Mouse (Mus musculus): ENCODE measurements at regions not wholly inside any gene's neighbourhood (a gene's known extent, or its start where the extent isn't known, plus 50 kb on each side); places are given as distances from the start of the nearest gene placed in this dataset.

DNA sequence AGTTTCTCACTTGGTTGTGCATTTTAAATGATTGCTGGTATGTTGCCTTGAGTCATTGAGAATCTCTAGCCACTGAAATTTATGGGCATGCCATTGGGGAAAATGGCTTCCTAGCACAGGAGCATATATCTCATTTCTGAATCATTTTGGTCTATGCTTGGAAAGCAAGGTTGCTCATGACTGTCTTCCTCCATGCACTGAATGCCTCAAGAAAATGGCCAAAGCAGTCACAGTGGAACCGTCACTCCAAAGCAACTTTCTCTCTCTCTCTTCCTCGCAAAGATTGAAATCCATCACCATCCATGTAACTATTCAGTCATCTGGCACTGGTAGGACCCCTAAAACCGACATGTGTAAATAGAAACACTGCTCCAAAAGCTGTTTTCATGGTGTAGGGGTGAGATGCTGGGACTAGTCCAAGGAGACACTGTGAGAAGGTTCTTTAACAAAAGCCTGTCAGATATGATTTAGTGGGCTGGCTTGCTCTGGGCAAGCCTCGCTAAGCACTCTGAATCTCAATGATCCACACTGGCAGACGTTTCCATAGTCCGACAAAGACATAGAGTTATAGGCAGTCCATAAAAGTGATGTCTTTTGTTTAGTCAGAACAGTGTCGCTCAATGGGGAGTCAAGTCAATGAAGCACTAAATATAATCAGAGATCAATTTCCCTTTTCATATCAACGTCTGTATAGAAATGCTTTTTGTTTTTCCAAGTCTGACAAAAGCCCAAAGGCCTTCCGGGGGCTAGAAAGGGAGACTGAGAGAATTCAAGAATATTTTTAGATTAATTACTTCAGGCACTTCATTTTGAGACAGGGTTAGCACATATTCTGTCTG lies 492.6 kb downstream of the Kcnj2 start:
- in situ Hi-C loops (cut with MboI; ENCODE audit: low sequenced_read_pairs): no loop called here

- in situ Hi-C loops (cut with MboI; ENCODE audit: low sequenced_read_pairs): no loop called here
Measured at GRCm38 (mm10) chr11:111563171-111563570, 497.2 kb downstream of the Kcnj2 start.

DNA sequence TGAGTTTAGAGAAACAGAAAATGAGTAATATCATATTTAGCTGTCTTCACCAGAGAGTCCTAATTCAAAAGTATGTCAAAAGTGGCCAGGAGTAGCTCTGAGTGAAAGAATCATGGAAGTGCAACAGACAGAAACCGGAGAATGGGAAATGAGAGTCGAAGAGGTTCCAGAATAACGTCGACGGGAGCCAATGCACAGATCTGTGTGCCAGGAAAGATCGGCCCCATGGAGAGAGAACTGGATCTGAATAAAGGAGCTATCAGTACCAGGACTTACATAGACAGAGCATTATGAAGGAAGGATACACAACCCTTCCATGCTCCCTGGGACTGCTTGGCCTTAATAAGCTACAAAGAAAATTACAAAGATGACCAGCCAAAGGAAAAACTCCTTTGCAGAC lies 502.1 kb downstream of the Kcnj2 start:
- in situ Hi-C loops (cut with MboI; ENCODE audit: low sequenced_read_pairs): no loop called here

- in situ Hi-C loops (cut with MboI; ENCODE audit: low sequenced_read_pairs): no loop called here
Measured at GRCm38 (mm10) chr11:111568876-111569275, 502.9 kb downstream of the Kcnj2 start.

DNA sequence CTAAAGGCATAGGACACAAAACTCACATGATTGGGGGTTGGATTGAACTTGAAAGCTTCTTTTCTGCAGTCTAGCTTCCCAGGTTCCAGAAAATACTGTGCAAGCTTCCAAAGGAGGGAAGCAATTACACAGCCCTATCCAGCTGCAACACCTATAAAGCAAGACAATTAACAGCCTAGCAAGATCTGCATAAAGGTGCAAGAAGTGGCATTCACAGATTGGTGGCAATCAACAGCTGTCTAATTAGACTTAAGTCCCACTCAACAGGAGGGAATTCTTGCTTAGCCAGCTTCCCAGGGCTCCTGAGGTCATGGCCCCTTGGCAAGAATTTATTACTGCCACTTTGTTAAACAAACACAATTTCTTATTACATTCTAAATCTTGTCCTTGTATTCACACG lies 511.9 kb downstream of the Kcnj2 start:
- in situ Hi-C loops (cut with MboI; ENCODE audit: low sequenced_read_pairs): no loop called here

DNA sequence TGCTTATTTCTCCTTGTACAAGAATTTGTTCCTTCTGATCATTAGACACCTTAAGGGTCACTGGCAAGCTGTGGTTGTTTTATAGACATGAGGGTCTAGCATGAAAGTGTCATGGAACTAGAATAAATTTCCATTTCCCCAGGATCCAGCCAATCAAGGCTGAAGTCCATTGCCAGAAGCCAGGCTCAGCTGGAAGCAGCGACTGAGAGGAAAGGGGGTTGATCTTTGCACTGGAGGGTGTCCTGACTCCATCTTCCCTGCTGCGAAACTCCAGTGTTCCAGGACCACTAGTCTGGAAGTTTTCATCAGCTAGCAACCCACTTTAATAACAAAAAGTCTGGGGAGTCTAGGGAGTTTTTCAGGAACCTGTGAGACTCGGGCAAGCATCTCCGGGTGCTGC lies 517.0 kb downstream of the Kcnj2 start:
- in situ Hi-C loops (cut with MboI; ENCODE audit: low sequenced_read_pairs): no loop called here

DNA sequence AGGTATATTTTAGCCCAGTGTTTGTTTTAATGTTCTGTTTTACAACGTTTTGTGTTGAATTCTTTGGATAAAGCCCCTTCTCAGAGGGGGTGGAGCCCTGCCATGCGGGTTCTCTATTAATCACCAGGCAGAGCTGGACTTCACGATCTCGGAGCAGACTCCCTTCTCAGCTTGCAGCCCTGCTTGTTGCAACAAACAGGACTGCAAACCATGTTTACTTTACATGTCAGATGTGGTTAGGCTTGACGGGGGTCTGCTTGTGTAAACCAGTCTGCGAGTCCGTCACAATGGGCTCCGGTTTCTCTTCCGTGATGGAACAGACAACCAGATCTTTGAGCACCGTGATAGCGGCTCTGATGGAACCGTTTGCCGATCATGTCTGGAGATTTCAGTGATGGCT lies 517.6 kb downstream of the Kcnj2 start:
- in situ Hi-C loops (cut with MboI; ENCODE audit: low sequenced_read_pairs): no loop called here

DNA sequence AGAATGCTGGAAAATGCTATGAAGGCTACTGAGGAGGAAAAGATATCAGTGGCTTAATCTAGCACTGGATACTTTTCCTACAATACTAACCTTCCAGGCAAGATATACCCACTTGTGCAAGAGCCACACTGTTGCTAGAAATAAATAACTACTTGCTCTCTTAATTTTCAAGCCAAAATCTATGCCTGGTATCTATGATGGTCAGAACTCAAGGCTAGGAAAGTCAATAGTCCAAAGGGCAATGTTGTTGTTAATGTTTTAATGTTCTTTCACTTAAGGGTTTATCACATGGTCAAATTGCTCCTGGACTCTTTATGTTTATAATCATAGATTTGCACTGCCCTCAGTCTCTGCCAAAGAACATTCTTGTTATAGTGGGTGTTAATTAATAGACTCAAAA lies 533.5 kb downstream of the Kcnj2 start:
- in situ Hi-C loops (cut with MboI; ENCODE audit: low sequenced_read_pairs): no loop called here

DNA sequence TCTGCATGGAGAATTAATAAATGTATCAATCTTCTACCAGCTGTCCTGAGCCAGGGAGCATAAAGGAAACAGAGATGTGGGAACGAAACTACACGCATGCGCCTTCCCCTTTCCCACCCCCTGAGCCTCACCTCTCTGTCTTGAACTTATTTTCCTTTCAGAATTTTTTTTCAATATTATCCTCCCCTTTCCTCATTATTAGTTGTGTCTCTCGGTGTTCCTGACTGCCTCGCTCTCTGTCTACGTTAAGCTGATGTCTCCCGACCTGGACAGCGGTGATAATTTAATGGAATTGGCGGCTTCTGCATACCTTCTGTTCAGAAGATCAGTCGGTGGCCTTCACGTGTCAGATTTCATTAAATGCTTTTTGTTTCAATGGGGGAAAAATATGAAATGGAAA lies 539.2 kb downstream of the Kcnj2 start:
- in situ Hi-C loops (cut with MboI; ENCODE audit: low sequenced_read_pairs): no loop called here

DNA sequence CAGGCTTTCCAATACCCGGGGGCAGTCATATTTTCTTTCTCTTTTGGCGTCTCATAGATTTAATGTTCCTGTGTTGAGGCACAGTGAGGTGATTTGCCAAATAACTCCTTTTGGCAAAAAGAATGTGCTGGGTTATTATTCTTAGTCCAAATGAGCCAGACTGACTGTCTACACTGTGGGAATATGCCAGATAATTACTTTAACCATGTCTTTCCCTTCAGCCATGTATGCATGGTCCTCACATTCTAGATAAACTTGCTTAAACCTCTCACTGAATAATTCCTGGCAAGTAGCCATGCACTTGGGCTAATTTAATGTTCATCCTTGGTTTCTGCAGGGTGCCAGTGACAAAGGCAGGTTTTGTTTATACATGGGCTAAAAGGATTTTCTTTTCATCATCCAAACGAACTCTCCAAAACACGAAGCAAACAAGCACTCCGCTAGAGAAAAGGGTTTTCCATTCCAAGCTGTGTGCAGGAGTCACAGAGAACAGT lies 544.6 kb downstream of the Kcnj2 start:
- in situ Hi-C loops (cut with MboI; ENCODE audit: low sequenced_read_pairs): no loop called here

DNA sequence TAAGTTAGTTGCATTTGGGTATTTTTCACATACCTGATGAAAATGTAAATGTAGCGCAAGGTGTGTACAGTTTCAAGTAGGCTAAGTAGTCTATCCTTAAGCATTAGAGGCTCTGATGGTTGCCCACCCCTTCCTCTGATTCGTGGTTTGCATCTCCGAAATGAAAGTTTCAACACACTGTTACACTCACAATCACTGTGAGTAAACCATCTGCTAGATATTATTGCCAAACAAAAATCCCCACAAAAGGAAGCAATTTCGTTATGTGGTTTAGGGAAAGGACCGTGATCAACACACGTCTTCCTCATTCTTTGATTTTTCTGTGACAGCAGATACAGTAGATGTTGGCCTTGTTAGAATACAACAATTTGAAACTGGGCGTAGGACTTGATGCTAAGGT lies 577.6 kb downstream of the Kcnj2 start:
- in situ Hi-C loops (cut with MboI; ENCODE audit: low sequenced_read_pairs): no loop called here

GRCm38 (mm10) chr11:111652882-111653281 lies 586.9 kb downstream of the Kcnj2 start:
- in situ Hi-C loops (cut with MboI; ENCODE audit: low sequenced_read_pairs): loop anchor here (25.0 kb wide), 1 partner anchor 1509 kb away; no protein-coding TSS in a partner anchor

DNA sequence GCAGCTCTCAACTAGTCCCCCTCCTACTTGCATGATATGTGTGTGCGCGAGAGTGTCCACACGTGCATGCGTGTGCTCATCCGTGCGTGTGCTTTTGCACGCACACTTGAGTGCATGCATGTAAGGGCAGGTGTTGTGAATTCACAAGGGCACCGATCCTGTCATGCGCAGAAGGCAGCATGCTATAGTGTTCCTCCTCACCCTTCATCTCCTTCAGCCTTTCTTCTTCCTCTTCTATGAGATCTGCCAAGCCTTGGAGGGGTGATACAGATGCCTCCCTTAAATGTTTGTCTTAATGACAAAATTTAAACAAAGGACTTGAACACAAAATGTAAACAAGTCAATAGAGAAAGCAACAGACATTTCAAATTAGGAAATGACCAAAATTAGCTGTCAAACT lies 591.8 kb downstream of the Kcnj2 start:
- in situ Hi-C loops (cut with MboI; ENCODE audit: low sequenced_read_pairs): loop anchor here (25.0 kb wide), 1 partner anchor 1505 kb away; no protein-coding TSS in a partner anchor

DNA sequence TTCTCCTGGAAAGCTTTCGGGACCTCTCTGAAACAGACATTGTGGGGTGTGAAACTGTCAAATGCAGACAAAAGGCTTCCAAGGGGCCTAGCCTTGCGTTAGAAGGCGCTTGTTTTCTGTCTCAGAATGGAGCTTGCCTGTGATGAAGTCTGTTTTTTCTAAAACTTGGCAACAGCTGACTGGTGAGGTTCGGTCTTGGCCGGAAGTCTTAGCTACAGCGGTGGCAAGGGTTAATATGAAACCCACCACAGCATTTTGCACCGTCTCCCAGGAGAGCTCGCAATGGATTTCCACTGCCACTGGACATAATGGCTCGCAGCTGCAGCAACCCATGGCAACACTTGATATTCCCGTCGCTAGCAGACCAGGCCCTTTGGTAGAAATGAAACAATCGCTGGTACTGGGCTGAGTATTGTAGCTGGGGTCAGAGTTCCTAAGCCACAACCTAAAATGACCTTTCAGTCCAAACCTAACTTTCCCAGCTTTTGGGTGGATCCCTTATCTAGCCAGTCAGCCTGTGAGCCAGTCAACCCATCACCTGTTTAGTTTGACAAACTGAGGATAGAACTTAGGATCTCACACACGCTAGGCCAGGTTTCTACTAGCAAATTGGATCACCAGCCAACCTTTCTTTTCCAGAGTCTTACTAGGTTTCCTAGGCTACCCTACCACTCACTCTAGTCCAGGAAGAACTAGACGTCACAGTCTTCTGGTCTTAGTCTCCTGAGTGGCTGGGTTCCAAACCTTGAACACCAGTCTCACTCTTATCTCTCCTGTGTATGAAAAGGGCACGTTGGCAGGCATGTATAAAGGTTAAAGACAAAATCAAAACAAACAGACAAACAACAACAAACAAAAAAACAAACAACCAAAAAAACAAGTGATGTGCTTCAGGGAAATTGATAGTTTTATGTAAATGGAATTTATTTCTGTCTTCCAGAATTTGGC lies 592.7 kb downstream of the Kcnj2 start:
- in situ Hi-C loops (cut with MboI; ENCODE audit: low sequenced_read_pairs): loop anchor here (25.0 kb wide), 1 partner anchor 1504 kb away; no protein-coding TSS in a partner anchor

DNA sequence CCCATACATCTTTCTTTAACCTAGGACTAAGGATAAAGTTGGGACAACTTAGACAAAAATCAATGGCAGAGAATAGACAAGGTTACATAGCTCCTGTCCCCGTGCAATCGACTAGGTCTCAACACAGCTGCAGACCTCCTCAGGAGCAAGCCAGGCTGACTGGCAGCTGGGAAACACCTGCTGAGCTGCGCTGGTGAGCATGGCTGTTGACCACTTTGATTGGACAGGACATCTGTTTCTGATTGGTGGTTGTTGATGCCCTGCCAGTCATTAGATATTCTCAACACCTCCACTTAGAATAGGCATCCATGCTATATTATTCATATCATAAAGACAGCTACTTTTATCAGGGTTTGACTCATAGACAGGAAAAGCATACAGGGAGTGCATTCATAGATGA lies 597.3 kb downstream of the Kcnj2 start:
- in situ Hi-C loops (cut with MboI; ENCODE audit: low sequenced_read_pairs): loop anchor here (25.0 kb wide), 1 partner anchor 1499 kb away; no protein-coding TSS in a partner anchor

DNA sequence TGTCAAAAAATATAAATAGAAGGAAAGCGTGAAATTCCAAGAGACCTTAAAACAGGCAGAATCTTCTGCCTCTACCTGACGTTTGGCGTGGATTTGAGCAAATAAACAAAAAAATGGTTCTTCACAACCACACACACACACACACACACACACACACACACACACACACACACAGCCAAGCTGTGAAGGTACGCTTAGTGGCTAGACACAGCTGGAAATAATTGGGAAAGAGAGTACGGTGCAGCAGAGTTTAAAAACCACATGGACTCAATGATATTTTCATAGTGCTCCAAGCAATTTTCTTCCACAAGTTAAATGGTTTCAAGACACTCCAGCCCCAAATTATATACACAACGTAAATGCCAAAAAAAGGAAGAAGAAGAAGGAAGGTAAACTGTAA lies 600.4 kb downstream of the Kcnj2 start:
- in situ Hi-C loops (cut with MboI; ENCODE audit: low sequenced_read_pairs): loop anchor here (25.0 kb wide), 1 partner anchor 1496 kb away; no protein-coding TSS in a partner anchor

GRCm38 (mm10) chr11:111671865-111672264 lies 605.9 kb downstream of the Kcnj2 start:
- in situ Hi-C loops (cut with MboI; ENCODE audit: low sequenced_read_pairs): loop anchor here (25.0 kb wide), 1 partner anchor 1490 kb away; no protein-coding TSS in a partner anchor

GRCm38 (mm10) chr11:111675673-111676072 lies 609.7 kb downstream of the Kcnj2 start:
- in situ Hi-C loops (cut with MboI; ENCODE audit: low sequenced_read_pairs): no loop called here

- in situ Hi-C loops (cut with MboI; ENCODE audit: low sequenced_read_pairs): no loop called here
Measured at GRCm38 (mm10) chr11:111682341-111682740, 616.4 kb downstream of the Kcnj2 start.

- in situ Hi-C loops (cut with MboI; ENCODE audit: low sequenced_read_pairs): no loop called here
Measured at GRCm38 (mm10) chr11:111683909-111684308, 617.9 kb downstream of the Kcnj2 start.

DNA sequence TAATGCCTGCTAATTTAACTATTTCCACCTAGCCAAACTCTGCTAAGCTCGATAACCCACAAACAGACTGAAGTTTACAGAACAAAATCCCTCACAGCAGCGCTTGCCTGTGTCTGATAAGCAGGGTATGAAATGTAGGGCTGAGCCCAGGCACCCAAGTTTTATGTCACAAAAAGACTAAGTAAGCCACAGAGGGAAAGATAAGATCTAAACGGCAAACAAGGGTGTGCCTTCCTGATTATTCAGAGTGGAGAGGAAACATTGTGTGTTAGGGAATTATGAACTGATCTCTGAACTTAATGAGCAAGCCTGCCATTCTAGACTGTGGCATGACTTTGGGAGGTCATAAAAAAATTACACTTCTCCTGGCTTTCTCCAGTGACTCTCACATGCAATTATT lies 621.8 kb downstream of the Kcnj2 start:
- in situ Hi-C loops (cut with MboI; ENCODE audit: low sequenced_read_pairs): no loop called here

Data from CH12F3 (cell line).